Mouse (Mus musculus) spleen, postnatal 10 days (tissue): ENCODE measurements around the gene Ccdc86.

Source experiments
- DNase-seq, 2 experiments: peaks; one replicate each; pipeline ENCODE4 v3.0.0; 2021 to 2022; ENCODE audit warnings: low spot score in 2 of 2

Ccdc86 gene

GRCm38 (mm10) chr19:10907891-10908290 is 41.2 kb downstream of the Ccdc86 start:
- DNase-seq, result peak; percentile 35 to 73

GRCm38 (mm10) chr19:10905728-10906000 is 43.4 kb downstream of the Ccdc86 start:
- no peak for DNase-seq

GRCm38 (mm10) chr19:10904927-10905727 is 43.9 kb downstream of the Ccdc86 start:
- peak in 1 of 2 experiments; percentile 27 for DNase-seq

GRCm38 (mm10) chr19:10904512-10904911 is 44.6 kb downstream of the Ccdc86 start:
- no peak for DNase-seq

- DNase-seq, result no peak
Observed at GRCm38 (mm10) chr19:10901046-10901445, 48.0 kb downstream of the Ccdc86 start.

- DNase-seq, result no peak
Observed at GRCm38 (mm10) chr19:10900315-10900714, 48.8 kb downstream of the Ccdc86 start.

GRCm38 (mm10) chr19:10897491-10897890 is 51.6 kb downstream of the Ccdc86 start:
- no peak for DNase-seq

- no peak for DNase-seq
Observed at GRCm38 (mm10) chr19:10896849-10897248, 52.2 kb downstream of the Ccdc86 start.

- DNase-seq, result no peak
Observed at GRCm38 (mm10) chr19:10895708-10896107, 53.4 kb downstream of the Ccdc86 start.

- peak; percentile 88 to 97 for DNase-seq
Observed at GRCm38 (mm10) chr19:10895016-10895528, 54.0 kb downstream of the Ccdc86 start, which contains the start of gene Prpf19. Prpf19 (plus strand) TSS chr19:10895231.

GRCm38 (mm10) chr19:10892201-10892600 is 56.9 kb downstream of the Ccdc86 start:
- DNase-seq, result no peak
